Mouse (Mus musculus): ENCODE measurements around the gene Ankrd44. TPM values are rescaled to one million over a fixed set of nuclear protein-coding genes. Genes with fewer than 3 reads are reported as not detected.

Gene Ankrd44
- total and polyA plus RNA-seq, 3 experiments: 12.7 to 23.0 (median 19.8) TPM

- in situ Hi-C loops (cut with MboI; ENCODE audit: low pct_ligation_motif_present, low pct_unique_long_range_greater_than_20kb, low sequenced_read_pairs) (no loop called here), dilution Hi-C loops (cut with MboI; ENCODE audit: extremely low pct_ligation_motif_present, extremely low pct_unique_long_range_greater_than_20kb, low sequenced_read_pairs) (no loop called here)
- Histone ChIP-seq H3K4me3 (replicated peaks in 1 of 3; ENCODE audit: low read depth in 2 of 3, low read length in 2 of 3, poor library complexity in 1 of 3) (no peak overlapping the region), H3K9me3 (replicated peaks; ENCODE audit: low read length) (no peaks in the 10 kb centered on the region), H3K27ac (ENCODE audit: insufficient read depth, low read depth) (no peak overlapping the region), H3K4me1 (ENCODE audit: control insufficient read depth in 1 of 2, insufficient read depth in 2 of 2) (peaks cover 0 to 9% of the 10 kb centered on the region in 2 experiments; a peak in 2 of 4 replicates), H3K79me2 (replicated peaks; ENCODE audit: control insufficient read depth, extremely low read depth, insufficient read depth, poor library complexity, severe bottlenecking) (no peaks in the 10 kb centered on the region), H3K9ac (ENCODE audit: insufficient read depth, low read depth) (no peak overlapping the region), H3K27me3 (replicated peaks) (no peaks in the 10 kb centered on the region), H3K4me2 (ENCODE audit: insufficient read depth, low read depth, poor library complexity, severe bottlenecking) (no peak overlapping the region), H3K36me3 (replicated peaks in 1 of 2; ENCODE audit: control insufficient read depth in 1 of 2, insufficient read depth in 1 of 2, low read length in 1 of 2) (peaks cover 0 to 6% of the 10 kb centered on the region in 2 experiments)
- no peak for DNase-seq (ENCODE audit: extremely low read depth)
- TF ChIP-seq IRF4 (IDR thresholded peaks at IDR 0.05; ENCODE audit: low read depth, low read length): no peak
- TF ChIP-seq RCOR1 (conservative IDR thresholded peaks at IDR 0.05; ENCODE audit: low read depth, low read length): no peak
- no peak for TF ChIP-seq ZC3H11A (IDR thresholded peaks at IDR 0.05; ENCODE audit: low read depth, low read length)
- no peak for TF ChIP-seq ZNF384 (IDR thresholded peaks at IDR 0.05; ENCODE audit: low read depth, low read length)
- no peak for TF ChIP-seq ELF1 (IDR thresholded peaks at IDR 0.05; ENCODE audit: low read depth, low read length)
These were observed 66.3 kb downstream of the Ankrd44 start for GRCm38 (mm10) chr1:54859876-54860275.

- H3K36me3 ChIP-seq (replicated peaks in 1 of 2; ENCODE audit: control insufficient read depth in 1 of 2, insufficient read depth in 1 of 2, low read length in 1 of 2): peaks cover 0 to 6% of the 10 kb centered on the region in 2 experiments
- no peak overlapping the region for H3K9ac ChIP-seq (ENCODE audit: insufficient read depth, low read depth)
- dilution Hi-C loops (cut with MboI; ENCODE audit: extremely low pct_ligation_motif_present, extremely low pct_unique_long_range_greater_than_20kb, low sequenced_read_pairs) (no loop called here), in situ Hi-C loops (cut with MboI; ENCODE audit: low pct_ligation_motif_present, low pct_unique_long_range_greater_than_20kb, low sequenced_read_pairs) (no loop called here)
- DNase-seq (ENCODE audit: extremely low read depth): no peak
- H3K4me3 ChIP-seq (replicated peaks in 1 of 3; ENCODE audit: low read depth in 2 of 3, low read length in 2 of 3, poor library complexity in 1 of 3): no peak overlapping the region
- no peak overlapping the region for H3K27ac ChIP-seq (ENCODE audit: insufficient read depth, low read depth)
- H3K9me3 ChIP-seq (replicated peaks; ENCODE audit: low read length): no peaks in the 10 kb centered on the region
- no peak overlapping the region for H3K4me2 ChIP-seq (ENCODE audit: insufficient read depth, low read depth, poor library complexity, severe bottlenecking)
- H3K79me2 ChIP-seq (replicated peaks; ENCODE audit: control insufficient read depth, extremely low read depth, insufficient read depth, poor library complexity, severe bottlenecking): no peaks in the 10 kb centered on the region
- TF ChIP-seq SIN3A (IDR thresholded peaks at IDR 0.05; ENCODE audit: low read length) (no peak), UBTF (IDR thresholded peaks at IDR 0.05; ENCODE audit: low read depth, low read length) (no peak), NRF1 (IDR thresholded peaks at IDR 0.05; ENCODE audit: low read depth, low read length) (no peak), ZNF384 (IDR thresholded peaks at IDR 0.05; ENCODE audit: low read depth, low read length) (no peak), GABPA (IDR thresholded peaks at IDR 0.05; ENCODE audit: insufficient replicate concordance, low read depth, low read length) (no peak), E2F4 (IDR thresholded peaks at IDR 0.05; ENCODE audit: insufficient replicate concordance, low read depth, low read length) (no peak), USF2 (conservative IDR thresholded peaks at IDR 0.05; ENCODE audit: low read depth, low read length) (no peak), POLR2A (IDR thresholded peaks at IDR 0.05; ENCODE audit: low read depth, low read length) (no peak), MEF2A (IDR thresholded peaks at IDR 0.05; ENCODE audit: borderline replicate concordance, low read depth, low read length) (no peak), IRF4 (IDR thresholded peaks at IDR 0.05; ENCODE audit: low read depth, low read length) (no peak)
- H3K4me1 ChIP-seq (ENCODE audit: control insufficient read depth in 1 of 2, insufficient read depth in 2 of 2): peaks cover 0 to 17% of the 10 kb centered on the region in 2 experiments; a peak in 2 of 4 replicates
- no peaks in the 10 kb centered on the region for H3K27me3 ChIP-seq (replicated peaks)
These were observed 67.3 kb downstream of the Ankrd44 start for GRCm38 (mm10) chr1:54858898-54859297.

GRCm38 (mm10) chr1:54856502-54856901 is 69.7 kb downstream of the Ankrd44 start:
- H3K4me2 ChIP-seq (ENCODE audit: insufficient read depth, low read depth, poor library complexity, severe bottlenecking): no peak overlapping the region
- no peaks in the 10 kb centered on the region for H3K79me2 ChIP-seq (replicated peaks; ENCODE audit: control insufficient read depth, extremely low read depth, insufficient read depth, poor library complexity, severe bottlenecking)
- H3K36me3 ChIP-seq (replicated peaks in 1 of 2; ENCODE audit: control insufficient read depth in 1 of 2, insufficient read depth in 1 of 2, low read length in 1 of 2): peaks cover 0 to 7% of the 10 kb centered on the region in 2 experiments
- no peak for DNase-seq (ENCODE audit: extremely low read depth)
- no peak overlapping the region for H3K27ac ChIP-seq (ENCODE audit: insufficient read depth, low read depth)
- no peaks in the 10 kb centered on the region for H3K27me3 ChIP-seq (replicated peaks)
- H3K9ac ChIP-seq (ENCODE audit: insufficient read depth, low read depth): no peak overlapping the region
- H3K9me3 ChIP-seq (replicated peaks; ENCODE audit: low read length): no peaks in the 10 kb centered on the region
- H3K4me3 ChIP-seq (replicated peaks in 1 of 3; ENCODE audit: low read depth in 2 of 3, low read length in 2 of 3, poor library complexity in 1 of 3): no peak overlapping the region
- dilution Hi-C loops (cut with MboI; ENCODE audit: extremely low pct_ligation_motif_present, extremely low pct_unique_long_range_greater_than_20kb, low sequenced_read_pairs) (no loop called here), in situ Hi-C loops (cut with MboI; ENCODE audit: low pct_ligation_motif_present, low pct_unique_long_range_greater_than_20kb, low sequenced_read_pairs) (no loop called here)
- peaks cover 0 to 30% of the 10 kb centered on the region in 2 experiments; a peak in 2 of 4 replicates for H3K4me1 ChIP-seq (ENCODE audit: control insufficient read depth in 1 of 2, insufficient read depth in 2 of 2)
- TF ChIP-seq MAFK (IDR thresholded peaks at IDR 0.05; ENCODE audit: insufficient replicate concordance, low read length): peak; percentile 85
- no peak for TF ChIP-seq ZMIZ1 (IDR thresholded peaks at IDR 0.05; ENCODE audit: low read depth, low read length)

Data from CH12.LX (cell line).